Mouse (Mus musculus) thymus, adult 2 months (tissue): ENCODE data around the gene Itpr1.

Experiments used
- CTCF ChIP-seq: fragments of 200-500 bp; IDR thresholded peaks from 2 replicates; pipeline ENCODE4 v1.5.1; 2012; ENCODE audit warnings: mild to moderate bottlenecking, control low read depth, low read length, moderate library complexity, borderline replicate concordance; ENCODE audit not compliant: control insufficient read depth, poor library complexity, insufficient read depth; ENCODE audit errors: extremely low read depth
- POLR2A ChIP-seq: fragments of 200-500 bp; IDR thresholded peaks from 2 replicates; pipeline ENCODE4 v1.6.1; 2012; ENCODE audit warnings: mild to moderate bottlenecking, low read length, control low read depth, moderate library complexity; ENCODE audit not compliant: control insufficient read depth, poor library complexity, insufficient read depth; ENCODE audit errors: extremely low read depth

DNA sequence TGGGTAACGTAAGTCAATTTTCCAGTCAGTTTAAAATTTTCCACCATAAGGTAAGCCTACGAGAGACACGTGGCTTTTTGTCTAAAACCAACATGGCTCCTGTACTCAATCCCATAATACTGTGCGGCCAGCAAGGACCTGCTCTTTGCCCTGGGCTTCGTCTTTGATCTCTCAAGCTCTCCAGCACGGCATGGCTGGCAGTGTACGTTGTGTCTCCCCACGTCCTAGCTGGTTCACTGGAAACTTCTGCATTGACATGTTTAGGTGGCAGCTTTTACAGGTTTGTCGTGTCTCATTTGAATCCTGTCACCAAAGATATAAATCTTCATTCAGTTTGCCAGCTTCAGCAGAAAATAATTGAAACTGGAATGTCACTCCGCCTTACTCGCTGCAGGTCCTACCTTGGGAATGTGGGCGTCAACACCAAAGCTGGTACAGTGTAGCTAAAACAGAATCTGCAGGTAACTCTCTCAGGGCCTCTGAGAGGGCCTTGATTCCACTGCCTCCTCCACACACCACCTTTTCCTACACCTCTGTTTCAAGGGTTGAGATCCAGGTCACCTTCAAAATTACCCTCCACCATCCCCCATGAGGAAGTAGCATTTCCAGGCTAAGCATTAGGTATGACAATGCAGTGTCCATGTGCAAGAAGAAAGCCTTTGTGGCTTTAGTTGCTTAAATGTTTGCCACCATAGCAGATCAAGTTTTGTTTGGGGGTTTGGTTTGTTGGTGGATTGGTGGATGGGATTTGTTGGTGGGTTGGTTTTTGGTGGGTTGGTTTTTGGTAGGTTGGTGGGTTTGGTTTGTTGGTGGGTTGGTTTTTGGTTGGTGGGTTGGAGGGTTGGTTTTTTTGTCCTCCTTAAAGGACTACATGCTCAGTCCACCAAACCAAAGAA is 339.1 kb downstream of the Itpr1 start:
- no peak for TF ChIP-seq POLR2A
- no peak for TF ChIP-seq CTCF
